Mouse (Mus musculus) CH12.LX (cell line): Measurements from ENCODE around the gene Galnt9.

Experiments used
- CTCF ChIP-seq, 2 experiments: IDR thresholded peaks in 1 of 2; conservative IDR thresholded peaks in 1 of 2; 2 replicates each; pipeline ENCODE4 v1.5.1; 2011 to 2012; ENCODE audit warnings: low read depth in 2 of 2, low read length in 2 of 2, improper control_type of control experiment in 1 of 2, inconsistent platforms in 1 of 2, mild to moderate bottlenecking in 1 of 2, moderate library complexity in 1 of 2
- E2F4 ChIP-seq: IDR thresholded peaks from 2 replicates; pipeline ENCODE4 v1.6.1; 2011; ENCODE audit warnings: low read depth, low read length, improper control_type of control experiment; ENCODE audit not compliant: insufficient replicate concordance
- EP300 ChIP-seq: IDR thresholded peaks from 2 replicates; pipeline ENCODE4 v1.6.1; 2011; ENCODE audit warnings: low read length, improper control_type of control experiment
- NRF1 ChIP-seq: IDR thresholded peaks from 2 replicates; pipeline ENCODE4 v1.6.1; 2014; ENCODE audit warnings: low read depth, mild to moderate bottlenecking, inconsistent platforms, low read length, improper control_type of control experiment, moderate library complexity
- USF2 ChIP-seq: conservative IDR thresholded peaks from 2 replicates; pipeline ENCODE4 v1.6.1; 2011; ENCODE audit warnings: low read depth, low read length, improper control_type of control experiment

- TF ChIP-seq EP300 (no peak), E2F4 (no peak), USF2 (no peak), NRF1 (no peak), CTCF (conservative IDR thresholded peaks at IDR 0.05 in 1 of 2, IDR thresholded peaks at IDR 0.05 in 1 of 2; ENCODE audit: low read depth in 2 of 2, low read length in 2 of 2) (no peak)
Measured at GRCm38 (mm10) chr5:110525701-110526100, 18.5 kb upstream of the Galnt9 start.
